Mouse (Mus musculus): ENCODE results near the gene Rpl38. TPM values are rescaled to one million over a fixed set of nuclear protein-coding genes. Genes with fewer than 3 reads are reported as not detected.
A peak's percentile ranks its signal among the peaks of the same experiment; 100 is the strongest.
"Not testable (repeated sequence)": the region's sequence is repeated elsewhere in the genome, so short reads cannot be mapped to it uniquely, and the experiment has no call there.

The Rpl38 gene
- polyA plus RNA-seq, 1 experiment from 2014 or later = 938 TPM

- DNase-seq (ENCODE audit: low spot score) = peak; percentile 72
- H3K9ac ChIP-seq (replicated peaks; ENCODE audit: low read length) = no peak overlapping the region
- 32% methylated on average over 6 of the region's 6 CpGs for WGBS
- no peaks in the 10 kb centered on the region for H3K36me3 ChIP-seq (replicated peaks; ENCODE audit: control insufficient read depth, insufficient read depth, low read depth, low read length)
- no peaks in the 10 kb centered on the region for H3K9me3 ChIP-seq (replicated peaks; ENCODE audit: control insufficient read depth, low read length)
- no peak overlapping the region for H3K4me2 ChIP-seq (ENCODE audit: low read depth, low read length)
- H3K27me3 ChIP-seq (ENCODE audit: control insufficient read depth, insufficient read depth, low read length) = no peaks in the 10 kb centered on the region
- ATAC-seq (replicated peaks; ENCODE audit: insufficient number of reproducible peaks, low FRiP score, low TSS enrichment, low read depth) = no peak
- H3K4me1 ChIP-seq (ENCODE audit: control insufficient read depth, insufficient read depth, low read length) = no peaks in the 10 kb centered on the region
- H3K4me3 ChIP-seq (ENCODE audit: low read depth, low read length) = no peak overlapping the region
- no peak overlapping the region for H3K27ac ChIP-seq (replicated peaks; ENCODE audit: low read depth, low read length)
Observed at GRCm38 (mm10) chr11:114662746-114663362, 5.5 kb upstream of the Rpl38 start.

- WGBS = 82% methylated on average over 7 of the region's 7 CpGs
- Histone ChIP-seq H3K27me3 (ENCODE audit: control insufficient read depth, insufficient read depth, low read length) (no peaks in the 10 kb centered on the region), H3K9ac (replicated peaks; ENCODE audit: low read length) (no peak overlapping the region), H3K27ac (replicated peaks; ENCODE audit: low read depth, low read length) (no peak overlapping the region), H3K4me2 (ENCODE audit: low read depth, low read length) (no peak overlapping the region), H3K4me1 (ENCODE audit: control insufficient read depth, insufficient read depth, low read length) (no peaks in the 10 kb centered on the region), H3K4me3 (ENCODE audit: low read depth, low read length) (no peak overlapping the region), H3K36me3 (replicated peaks; ENCODE audit: control insufficient read depth, insufficient read depth, low read depth, low read length) (no peaks in the 10 kb centered on the region), H3K9me3 (replicated peaks; ENCODE audit: control insufficient read depth, low read length) (no peaks in the 10 kb centered on the region)
- no peak for DNase-seq (ENCODE audit: low spot score)
- no peak for ATAC-seq (replicated peaks; ENCODE audit: insufficient number of reproducible peaks, low FRiP score, low TSS enrichment, low read depth)
Observed at GRCm38 (mm10) chr11:114664164-114664563, 4.2 kb upstream of the Rpl38 start.

GRCm38 (mm10) chr11:114665463-114665862 lies 2.9 kb upstream of the Rpl38 start:
- no peak for ATAC-seq (replicated peaks; ENCODE audit: insufficient number of reproducible peaks, low FRiP score, low TSS enrichment, low read depth)
- H3K4me3 ChIP-seq (ENCODE audit: low read depth, low read length) = no peak overlapping the region
- WGBS = 73% methylated on average over 2 of the region's 2 CpGs
- no peak for DNase-seq (ENCODE audit: low spot score)
- no peaks in the 10 kb centered on the region for H3K36me3 ChIP-seq (replicated peaks; ENCODE audit: control insufficient read depth, insufficient read depth, low read depth, low read length)
- no peaks in the 10 kb centered on the region for H3K9me3 ChIP-seq (replicated peaks; ENCODE audit: control insufficient read depth, low read length)
- no peaks in the 10 kb centered on the region for H3K4me1 ChIP-seq (ENCODE audit: control insufficient read depth, insufficient read depth, low read length)
- no peaks in the 10 kb centered on the region for H3K27me3 ChIP-seq (ENCODE audit: control insufficient read depth, insufficient read depth, low read length)
- H3K27ac ChIP-seq (replicated peaks; ENCODE audit: low read depth, low read length) = no peak overlapping the region
- no peak overlapping the region for H3K4me2 ChIP-seq (ENCODE audit: low read depth, low read length)
- H3K9ac ChIP-seq (replicated peaks; ENCODE audit: low read length) = no peak overlapping the region

DNA sequence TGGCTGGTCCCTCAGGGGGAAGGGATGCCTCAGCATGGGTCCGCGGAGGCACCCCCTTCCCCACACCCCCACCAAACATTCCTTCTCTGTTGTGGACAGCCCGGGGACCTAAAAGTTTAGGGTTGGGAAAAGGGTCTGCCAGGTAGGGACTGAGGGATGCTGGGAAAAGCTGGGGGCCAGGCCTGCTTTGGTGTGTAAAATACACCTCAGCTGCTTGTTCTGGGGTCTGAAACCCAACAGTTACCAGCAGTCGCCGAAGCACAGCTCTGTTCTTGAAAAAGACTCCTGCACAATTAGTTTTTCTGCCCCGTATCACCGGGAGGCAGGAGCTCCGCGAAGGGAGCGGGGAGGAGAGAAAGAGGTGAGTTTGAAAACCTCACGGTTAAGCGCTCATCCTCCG lies 1.5 kb upstream of the Rpl38 start:
- H3K27ac ChIP-seq (replicated peaks; ENCODE audit: low read depth, low read length) = no peak overlapping the region
- peak overlapping the region; percentile 8; the same call in 1 of the 2 replicates for H3K4me2 ChIP-seq (ENCODE audit: low read depth, low read length)
- H3K4me3 ChIP-seq (ENCODE audit: low read depth, low read length) = no peak overlapping the region
- H3K9ac ChIP-seq (replicated peaks; ENCODE audit: low read length) = no peak overlapping the region
- ATAC-seq (replicated peaks; ENCODE audit: insufficient number of reproducible peaks, low FRiP score, low TSS enrichment, low read depth) (no peak), DNase-seq (ENCODE audit: low spot score) (no peak)
- no peaks in the 10 kb centered on the region; the same call in 1 of the 2 replicates for H3K36me3 ChIP-seq (replicated peaks; ENCODE audit: control insufficient read depth, insufficient read depth, low read depth, low read length)
- H3K9me3 ChIP-seq (replicated peaks; ENCODE audit: control insufficient read depth, low read length) = no peaks in the 10 kb centered on the region
- 7% methylated on average over 13 of the region's 13 CpGs for WGBS
- no peaks in the 10 kb centered on the region for H3K27me3 ChIP-seq (ENCODE audit: control insufficient read depth, insufficient read depth, low read length)
- no peaks in the 10 kb centered on the region for H3K4me1 ChIP-seq (ENCODE audit: control insufficient read depth, insufficient read depth, low read length)

- no peak for ATAC-seq (replicated peaks; ENCODE audit: insufficient number of reproducible peaks, low FRiP score, low TSS enrichment, low read depth)
- H3K27me3 ChIP-seq (ENCODE audit: control insufficient read depth, insufficient read depth, low read length) = no peaks in the 10 kb centered on the region
- WGBS = 48% methylated on average over 16 of the region's 18 CpGs
- no peak overlapping the region for H3K9ac ChIP-seq (replicated peaks; ENCODE audit: low read length)
- no peak overlapping the region for H3K4me2 ChIP-seq (ENCODE audit: low read depth, low read length)
- no peak for DNase-seq (ENCODE audit: low spot score)
- no peaks in the 10 kb centered on the region for H3K4me1 ChIP-seq (ENCODE audit: control insufficient read depth, insufficient read depth, low read length)
- no peaks in the 10 kb centered on the region for H3K9me3 ChIP-seq (replicated peaks; ENCODE audit: control insufficient read depth, low read length)
- no peak overlapping the region for H3K27ac ChIP-seq (replicated peaks; ENCODE audit: low read depth, low read length)
- no peak overlapping the region for H3K4me3 ChIP-seq (ENCODE audit: low read depth, low read length)
- no peaks in the 10 kb centered on the region; the same call in 1 of the 2 replicates for H3K36me3 ChIP-seq (replicated peaks; ENCODE audit: control insufficient read depth, insufficient read depth, low read depth, low read length)
Observed at GRCm38 (mm10) chr11:114667236-114667931, 940 bp upstream of the Rpl38 start.

- not testable (repeated sequence) for H3K4me1 ChIP-seq (ENCODE audit: control insufficient read depth, insufficient read depth, low read length); H3K4me2 ChIP-seq (ENCODE audit: low read depth, low read length); H3K27ac ChIP-seq (replicated peaks; ENCODE audit: low read depth, low read length); H3K9ac ChIP-seq (replicated peaks; ENCODE audit: low read length); H3K4me3 ChIP-seq (ENCODE audit: low read depth, low read length); H3K27me3 ChIP-seq (ENCODE audit: control insufficient read depth, insufficient read depth, low read length); H3K36me3 ChIP-seq (replicated peaks; ENCODE audit: control insufficient read depth, insufficient read depth, low read depth, low read length); H3K9me3 ChIP-seq (replicated peaks; ENCODE audit: control insufficient read depth, low read length); ATAC-seq (replicated peaks; ENCODE audit: insufficient number of reproducible peaks, low FRiP score, low TSS enrichment, low read depth)
- DNase-seq (ENCODE audit: low spot score) = peak; percentile 59
- WGBS = 23% methylated on average over 11 of the region's 11 CpGs
Observed at GRCm38 (mm10) chr11:114667932-114668285, 415 bp upstream of the Rpl38 start.

- WGBS = under 1% methylated on average over 56 of the region's 60 CpGs
Observed at GRCm38 (mm10) chr11:114668741-114669623, 658 bp downstream of the Rpl38 start.

More at GRCm38 (mm10) chr11:114668741-114669623, 658 bp downstream of the Rpl38 start:
- H3K9ac ChIP-seq (replicated peaks; ENCODE audit: low read length) = peak overlapping the region; percentile 94
- peak overlapping the region; percentile 85 for H3K4me2 ChIP-seq (ENCODE audit: low read depth, low read length)
- DNase-seq (ENCODE audit: low spot score) (peak; percentile 89), ATAC-seq (replicated peaks; ENCODE audit: insufficient number of reproducible peaks, low FRiP score, low TSS enrichment, low read depth) (peak; percentile 47)
- H3K9me3 ChIP-seq (replicated peaks; ENCODE audit: control insufficient read depth, low read length) = no peaks in the 10 kb centered on the region
- no peaks in the 10 kb centered on the region for H3K4me1 ChIP-seq (ENCODE audit: control insufficient read depth, insufficient read depth, low read length)
- no peaks in the 10 kb centered on the region for H3K27me3 ChIP-seq (ENCODE audit: control insufficient read depth, insufficient read depth, low read length)
- H3K27ac ChIP-seq (replicated peaks; ENCODE audit: low read depth, low read length) = peak overlapping the region; percentile 85
- H3K4me3 ChIP-seq (ENCODE audit: low read depth, low read length) = peak overlapping the region; percentile 84
- peaks cover 4% of the 10 kb centered on the region; the same call in 1 of the 2 replicates for H3K36me3 ChIP-seq (replicated peaks; ENCODE audit: control insufficient read depth, insufficient read depth, low read depth, low read length)

Measured in embryonic facial prominence, embryonic 11.5 days (tissue).